Mouse (Mus musculus) kidney, embryonic 16.5 days (tissue): Measurements from ENCODE around the gene Rprd1b. TPM values are rescaled to one million over a fixed set of nuclear protein-coding genes. Genes with fewer than 3 reads are reported as not detected.

ENCODE experiments used
- ATAC-seq: fragments of 200-750 bp; cut with Nextera tagmentation; 2 replicates; pipeline ENCODE4 v1.8.0; 2017; ENCODE audit warnings: moderate TSS enrichment; ENCODE audit not compliant: low FRiP score, low TSS enrichment
- H3K27ac ChIP-seq: fragments of 300-500 bp; sonication (generic); 2 replicates; pipeline ENCODE4 v1.5.1; 2014; ENCODE audit warnings: low read length
- H3K27me3 ChIP-seq: fragments of 300-500 bp; sonication (generic); 2 replicates; pipeline ENCODE4 v1.6.1; 2014; ENCODE audit warnings: low read length, control low read depth, mixed read lengths; ENCODE audit not compliant: insufficient read depth
- H3K36me3 ChIP-seq: fragments of 300-500 bp; sonication (generic); 2 replicates; pipeline ENCODE4 v1.6.1; 2014; ENCODE audit warnings: low read length, control low read depth, mixed read lengths; ENCODE audit not compliant: insufficient read depth
- H3K4me1 ChIP-seq: fragments of 300-500 bp; sonication (generic); 2 replicates; pipeline ENCODE4 v1.6.1; 2014; ENCODE audit warnings: low read length, control low read depth, mixed read lengths; ENCODE audit not compliant: insufficient read depth
- H3K4me2 ChIP-seq: fragments of 300-500 bp; sonication (generic); replicated peaks from 2 replicates; pipeline ENCODE4 v1.6.1; 2014; ENCODE audit warnings: low read depth, low read length
- H3K4me3 ChIP-seq: fragments of 300-500 bp; sonication (generic); 2 replicates; pipeline ENCODE4 v1.5.1; 2014; ENCODE audit warnings: mild to moderate bottlenecking, low read length
- H3K9ac ChIP-seq: fragments of 300-500 bp; sonication (generic); replicated peaks from 2 replicates; pipeline ENCODE4 v1.6.1; 2014; ENCODE audit warnings: low read length
- H3K9me3 ChIP-seq: fragments of 300-500 bp; sonication (generic); 2 replicates; pipeline ENCODE4 v1.6.1; 2016; ENCODE audit warnings: low read length, control low read depth
- WGBS: fragments of 180-500 bp; shearing (Covaris S2); extraction: QIAGEN DNeasy Blood & Tissue Kit; methylation state at CpG from one replicate; pipeline ENCODE4 v1.1.7; 2014; 5-methylcytosine and 5-hydroxymethylcytosine counted together
- polyA plus RNA-seq: library from polyadenylated mRNA; unstranded; fragments of >200 nt; fragmentation: Nextera tagmentation; extraction: Ambion mirVana; gene quantifications from 2 replicates; pipeline ENCODE4 v1.2.1, GENCODE M21; 2015

The Rprd1b gene
- 44.1 and 49.3 TPM in 2 replicates for polyA plus RNA-seq

DNA sequence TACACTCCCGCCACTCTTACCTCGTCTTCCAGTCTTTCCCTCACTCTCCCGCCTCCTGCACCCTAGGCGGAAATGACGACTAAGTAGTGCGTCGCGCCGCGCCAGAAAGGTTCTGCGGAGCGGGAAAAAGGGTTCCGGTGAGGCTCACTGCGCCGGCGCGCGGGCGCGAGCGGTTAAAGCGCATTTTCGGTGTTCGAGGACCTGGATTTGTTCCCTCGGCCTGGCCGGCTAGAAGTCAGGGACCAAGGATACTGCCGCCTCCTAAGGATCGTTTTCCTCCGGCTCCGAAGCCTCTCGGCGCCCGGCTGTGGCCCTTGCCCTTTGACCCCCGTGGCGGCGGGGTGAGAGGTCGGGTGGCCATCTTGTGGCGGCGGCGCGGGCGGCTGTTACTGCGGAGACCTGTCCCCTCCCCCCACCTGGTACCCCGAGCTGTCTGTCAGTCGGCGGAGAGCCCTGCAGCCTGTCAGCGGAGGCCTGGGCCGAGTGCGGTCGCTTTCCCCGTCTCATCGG, at the start of gene Rprd1b, which contains the start of gene Tti1:
Gene Rprd1b, plus strand, starts transcription at position 144 of the 510 bp plus-strand sequence.
Gene Tti1, minus strand, starts transcription at position 80 of the 510 bp plus-strand sequence.
- peak within 1 kb of the TSS; percentile 84 for H3K4me2 ChIP-seq
- no peaks in the 10 kb centered on the region for H3K27me3 ChIP-seq
- no peaks in the 10 kb centered on the region for H3K9me3 ChIP-seq
- peak within 1 kb of the TSS; percentile 99 for H3K4me3 ChIP-seq
- WGBS = 0% methylated on average over 50 of the region's 52 CpGs
- H3K27ac ChIP-seq = peak within 1 kb of the TSS; percentile 96
- peak within 1 kb of the TSS; percentile 96 for H3K9ac ChIP-seq
- H3K36me3 ChIP-seq = no peaks in the 10 kb centered on the region
- ATAC-seq = peak; percentile 94
- peaks cover 38% of the 10 kb centered on the region for H3K4me1 ChIP-seq

DNA sequence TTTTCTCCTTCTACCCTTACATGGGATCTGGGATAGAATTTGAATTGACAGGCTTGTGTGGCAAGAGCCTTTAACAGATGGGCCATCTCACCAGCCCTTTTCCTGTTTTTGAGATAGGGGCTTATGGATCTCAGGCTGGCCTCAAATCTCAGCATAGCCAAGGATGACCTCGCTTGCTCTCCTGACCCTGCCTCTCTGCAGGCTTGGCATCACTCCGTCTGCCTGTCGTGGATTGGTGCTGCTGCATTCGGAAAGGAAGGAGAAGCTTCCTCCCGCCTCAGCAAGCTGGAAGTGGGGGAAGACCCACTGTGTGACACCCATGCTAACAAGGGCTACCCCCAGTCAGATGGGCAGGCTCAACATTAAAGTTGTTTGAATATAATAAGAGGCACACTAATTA, 49.1 kb upstream of the Rprd1b start:
- ATAC-seq = no peak
- Histone ChIP-seq H3K4me1 (peaks cover 16% of the 10 kb centered on the region), H3K9me3 (no peaks in the 10 kb centered on the region), H3K9ac (no peak overlapping the region), H3K27me3 (no peaks in the 10 kb centered on the region), H3K27ac (no peak overlapping the region), H3K4me3 (no peak overlapping the region), H3K36me3 (peaks cover 12% of the 10 kb centered on the region), H3K4me2 (no peak overlapping the region)
- WGBS = 38% methylated on average over 5 of the region's 5 CpGs

DNA sequence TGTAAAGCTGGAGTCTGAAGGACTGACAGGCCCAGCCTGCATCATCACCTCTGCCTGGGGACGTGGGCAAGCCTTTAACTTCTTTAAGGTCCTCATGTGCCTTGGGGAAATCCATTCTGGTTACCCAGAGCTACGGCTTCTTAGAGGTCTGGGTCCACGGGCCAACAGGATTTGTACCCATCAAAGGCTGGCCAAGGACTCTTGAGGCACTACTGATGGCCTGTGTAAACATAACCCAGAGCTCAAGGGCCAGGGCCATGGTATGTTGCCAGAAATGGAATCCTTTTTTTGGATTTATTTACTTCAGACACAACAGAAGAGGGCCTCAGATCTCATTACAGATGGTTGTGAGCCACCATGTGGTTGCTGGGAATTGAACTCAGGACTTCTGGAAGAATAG, 45.6 kb upstream of the Rprd1b start:
- no peak overlapping the region for H3K4me3 ChIP-seq
- H3K27ac ChIP-seq = no peak overlapping the region
- H3K4me2 ChIP-seq = no peak overlapping the region
- no peak overlapping the region for H3K9ac ChIP-seq
- H3K9me3 ChIP-seq = no peaks in the 10 kb centered on the region
- ATAC-seq = no peak
- 72% methylated on average over 3 of the region's 3 CpGs for WGBS
- H3K4me1 ChIP-seq = no peaks in the 10 kb centered on the region
- H3K27me3 ChIP-seq = no peaks in the 10 kb centered on the region
- peaks cover 19% of the 10 kb centered on the region for H3K36me3 ChIP-seq

DNA sequence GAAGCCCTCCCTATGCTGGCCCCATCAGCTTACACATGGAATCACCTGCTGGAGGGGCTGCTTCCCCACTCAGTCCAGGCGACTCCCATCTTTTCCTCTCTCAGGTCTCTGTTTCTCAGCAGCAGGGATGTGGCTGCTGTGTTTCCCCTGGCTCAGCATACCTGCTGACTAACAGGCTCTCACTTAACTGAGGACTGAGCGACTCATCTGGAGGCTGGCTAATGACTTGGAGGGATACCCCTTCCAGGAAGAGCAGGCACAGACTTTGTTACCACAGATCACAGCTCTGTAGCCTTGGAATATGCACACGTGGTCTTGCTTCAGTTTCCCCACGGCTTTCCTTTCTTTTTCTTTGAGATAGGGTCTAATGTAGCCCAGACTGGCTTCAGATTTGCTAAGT, 45.0 kb upstream of the Rprd1b start:
- WGBS = 87% methylated on average over 4 of the region's 4 CpGs

DNA sequence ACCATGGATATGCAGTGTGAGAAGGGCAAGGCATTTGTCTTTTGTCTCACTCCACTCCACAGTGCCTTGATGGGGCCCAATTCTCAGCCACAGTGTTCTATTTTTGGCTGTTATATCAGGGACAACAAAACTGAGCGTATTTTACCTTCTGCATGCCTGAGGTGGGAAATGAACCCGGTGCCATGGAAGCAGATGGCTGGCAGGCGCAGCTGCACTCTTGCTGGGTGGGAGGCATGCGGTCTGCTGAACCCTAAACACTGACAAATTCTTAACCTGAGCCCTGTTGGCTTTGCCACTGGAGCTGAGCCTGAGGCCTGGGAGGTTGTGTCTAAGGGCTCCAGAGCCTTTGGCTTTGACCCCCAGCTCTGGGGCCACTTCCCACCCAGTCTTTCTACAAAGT, 42.7 kb upstream of the Rprd1b start:
- no peaks in the 10 kb centered on the region for H3K9me3 ChIP-seq
- no peak overlapping the region for H3K9ac ChIP-seq
- H3K27ac ChIP-seq = no peak overlapping the region
- H3K4me2 ChIP-seq = no peak overlapping the region
- H3K4me3 ChIP-seq = no peak overlapping the region
- peaks cover 24% of the 10 kb centered on the region for H3K36me3 ChIP-seq
- no peaks in the 10 kb centered on the region for H3K27me3 ChIP-seq
- H3K4me1 ChIP-seq = peaks cover 6% of the 10 kb centered on the region; the same call in 1 of the 2 replicates
- no peak for ATAC-seq
- 87% methylated on average over 4 of the region's 4 CpGs for WGBS

More for the DNA sequence above, 45.0 kb upstream of the Rprd1b start:
- Histone ChIP-seq H3K36me3 (peaks cover 22% of the 10 kb centered on the region), H3K27ac (no peak overlapping the region), H3K27me3 (no peaks in the 10 kb centered on the region), H3K9me3 (no peaks in the 10 kb centered on the region), H3K4me1 (no peaks in the 10 kb centered on the region), H3K4me3 (no peak overlapping the region), H3K9ac (no peak overlapping the region), H3K4me2 (no peak overlapping the region)
- ATAC-seq = no peak

DNA sequence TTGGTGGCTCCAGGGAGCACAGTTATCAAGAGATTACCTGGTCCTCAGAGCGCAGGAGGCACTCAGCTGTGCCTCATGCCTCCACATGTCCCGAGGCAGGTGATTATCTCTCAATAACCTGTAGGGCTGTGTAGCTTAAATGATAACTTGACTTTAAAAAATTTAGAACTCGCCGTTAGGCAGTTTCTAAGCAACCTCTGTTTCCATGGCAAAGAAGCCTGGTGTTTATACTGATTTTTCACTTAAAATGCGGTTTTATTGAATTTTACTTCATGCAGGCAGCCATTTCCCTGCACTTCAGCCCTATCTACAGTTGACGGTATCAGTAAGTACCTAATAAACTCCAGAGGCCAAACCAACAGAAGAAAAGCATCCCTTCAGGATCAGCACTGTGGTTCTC, 42.1 kb upstream of the Rprd1b start:
- H3K4me1 ChIP-seq = peaks cover 6% of the 10 kb centered on the region; the same call in 1 of the 2 replicates
- WGBS = 87% methylated on average over 6 of the region's 6 CpGs
- H3K9me3 ChIP-seq = no peaks in the 10 kb centered on the region
- H3K27me3 ChIP-seq = no peaks in the 10 kb centered on the region
- H3K9ac ChIP-seq = no peak overlapping the region
- H3K36me3 ChIP-seq = peaks cover 20% of the 10 kb centered on the region
- H3K4me3 ChIP-seq = no peak overlapping the region
- H3K27ac ChIP-seq = no peak overlapping the region
- ATAC-seq = no peak
- no peak overlapping the region for H3K4me2 ChIP-seq

DNA sequence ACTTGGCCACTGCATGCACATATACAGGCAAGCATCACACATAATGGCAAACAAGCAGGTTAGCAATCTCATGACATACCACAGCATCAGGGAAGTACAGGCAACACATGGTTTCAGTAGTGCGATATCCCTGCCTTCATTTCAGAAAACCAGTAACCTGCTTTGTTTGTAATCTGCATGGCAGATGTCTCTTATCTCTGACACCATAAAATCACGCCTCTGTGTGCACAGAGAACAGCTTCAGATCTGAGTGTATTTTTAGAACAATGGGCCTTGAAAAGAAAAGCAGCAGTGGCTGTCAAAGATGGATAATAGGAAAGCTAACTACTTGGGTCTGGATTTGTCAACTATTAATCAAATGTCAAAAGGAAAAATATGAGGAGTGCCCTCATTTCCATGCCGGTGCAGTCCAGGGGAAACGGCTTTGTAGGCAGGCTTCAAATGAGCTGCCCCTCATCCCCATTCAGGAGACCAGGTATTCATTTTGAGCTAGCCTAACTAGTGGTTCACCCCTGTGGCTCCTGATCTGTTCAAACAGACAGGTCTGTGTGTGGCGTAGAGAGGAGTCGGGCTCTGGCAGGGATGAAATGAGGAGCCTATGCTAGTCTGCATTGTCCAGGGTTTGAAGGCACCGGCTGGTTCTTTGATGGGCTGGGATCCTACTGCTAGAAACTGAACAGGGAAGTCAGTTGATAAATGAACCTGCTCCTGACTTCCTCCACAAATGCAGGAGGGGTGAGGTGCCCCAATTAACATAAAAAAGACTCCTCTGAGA, 39.7 kb upstream of the Rprd1b start:
- peaks cover 27% of the 10 kb centered on the region for H3K36me3 ChIP-seq
- H3K4me2 ChIP-seq = no peak overlapping the region
- no peaks in the 10 kb centered on the region for H3K27me3 ChIP-seq
- no peaks in the 10 kb centered on the region for H3K9me3 ChIP-seq
- no peak overlapping the region for H3K9ac ChIP-seq
- no peak overlapping the region for H3K27ac ChIP-seq
- peaks cover 6% of the 10 kb centered on the region; the same call in 1 of the 2 replicates for H3K4me1 ChIP-seq
- WGBS = 61% methylated on average over 7 of the region's 7 CpGs
- no peak for ATAC-seq
- H3K4me3 ChIP-seq = no peak overlapping the region

DNA sequence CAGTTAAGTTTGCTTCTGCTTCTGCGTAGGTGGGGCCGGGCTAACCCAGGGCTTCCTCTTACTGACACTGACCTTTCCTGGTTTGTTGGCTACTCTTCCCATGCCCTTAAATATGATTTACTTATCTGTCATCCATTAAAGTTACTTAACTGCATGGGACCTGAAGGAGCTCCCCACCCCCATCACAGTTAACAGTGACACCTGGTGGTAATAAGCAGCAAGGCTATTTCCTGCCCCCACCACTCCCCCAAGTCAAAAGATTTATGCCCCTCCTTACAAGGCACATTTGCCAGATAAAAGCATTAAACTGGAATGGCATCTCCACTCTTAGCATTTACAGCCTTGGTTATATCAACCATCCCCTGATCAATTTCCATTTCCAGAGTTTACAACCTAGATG, 38.4 kb upstream of the Rprd1b start:
- no peak for ATAC-seq
- H3K4me1 ChIP-seq = peaks cover 6% of the 10 kb centered on the region; the same call in 1 of the 2 replicates
- no peak overlapping the region for H3K27ac ChIP-seq
- no peaks in the 10 kb centered on the region for H3K9me3 ChIP-seq
- no peaks in the 10 kb centered on the region for H3K27me3 ChIP-seq
- H3K9ac ChIP-seq = no peak overlapping the region
- H3K4me2 ChIP-seq = no peak overlapping the region
- 37% methylated on average over 2 of the region's 2 CpGs for WGBS
- H3K36me3 ChIP-seq = peaks cover 30% of the 10 kb centered on the region
- H3K4me3 ChIP-seq = no peak overlapping the region

DNA sequence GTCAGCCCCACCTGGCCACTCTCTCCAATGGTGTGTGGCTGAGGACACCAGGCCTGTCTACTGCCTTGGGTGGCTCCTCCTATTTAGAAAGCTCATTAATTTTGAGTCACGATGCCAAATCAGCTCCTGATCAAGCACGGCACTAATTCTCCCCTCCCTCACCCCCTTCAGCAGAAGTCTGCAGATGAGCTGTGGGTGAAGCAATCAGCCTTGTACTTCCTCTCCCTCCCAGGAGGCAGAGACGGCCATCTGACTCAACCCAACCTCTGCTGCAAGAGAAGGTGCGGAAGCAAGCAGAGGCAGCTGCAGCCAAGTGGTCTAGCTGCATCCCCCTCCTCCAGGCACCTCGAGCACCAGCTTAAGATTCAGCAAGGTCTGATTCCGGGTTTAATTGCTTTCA, 37.3 kb upstream of the Rprd1b start:
- WGBS = 41% methylated on average over 6 of the region's 6 CpGs
- peaks cover 36% of the 10 kb centered on the region for H3K36me3 ChIP-seq

DNA sequence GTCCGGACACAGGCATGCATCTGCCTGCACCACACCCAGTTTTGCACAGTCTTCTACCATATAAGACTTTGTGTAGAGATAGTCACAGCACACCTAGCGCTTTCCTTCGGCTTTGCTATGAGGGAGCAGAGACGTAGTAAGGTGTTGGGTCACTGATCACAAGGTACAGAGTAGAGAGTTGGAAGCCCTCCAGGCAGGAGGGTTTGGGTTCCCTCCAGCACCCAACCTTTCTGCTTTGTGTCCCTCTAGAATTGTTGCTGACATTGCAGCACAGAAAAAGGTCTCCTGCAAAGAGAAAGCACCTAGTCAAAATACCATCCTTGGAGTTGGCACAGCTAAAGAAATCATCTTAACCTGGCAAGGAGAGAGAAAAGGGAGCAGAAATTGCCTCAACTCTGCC, 35.8 kb upstream of the Rprd1b start:
- Histone ChIP-seq H3K27me3 (no peaks in the 10 kb centered on the region), H3K4me3 (no peak overlapping the region), H3K4me1 (peaks cover 6% of the 10 kb centered on the region; the same call in 1 of the 2 replicates), H3K4me2 (no peak overlapping the region), H3K27ac (no peak overlapping the region), H3K9me3 (no peaks in the 10 kb centered on the region), H3K9ac (no peak overlapping the region), H3K36me3 (peaks cover 29% of the 10 kb centered on the region)
- no peak for ATAC-seq
- 84% methylated on average over 4 of the region's 4 CpGs for WGBS

More for the DNA sequence above, 37.3 kb upstream of the Rprd1b start:
- H3K4me3 ChIP-seq = no peak overlapping the region
- no peak overlapping the region for H3K27ac ChIP-seq
- H3K9ac ChIP-seq = no peak overlapping the region
- H3K27me3 ChIP-seq = no peaks in the 10 kb centered on the region
- H3K9me3 ChIP-seq = no peaks in the 10 kb centered on the region
- H3K4me2 ChIP-seq = no peak overlapping the region
- H3K4me1 ChIP-seq = peaks cover 6% of the 10 kb centered on the region; the same call in 1 of the 2 replicates
- ATAC-seq = no peak
